Mouse (Mus musculus): ENCODE measurements around the gene Tifa. TPM values are rescaled to one million over a fixed set of nuclear protein-coding genes. Genes with fewer than 3 reads are reported as not detected.

The Tifa gene
- 86.0 TPM for polyA plus RNA-seq (2021)

DNA sequence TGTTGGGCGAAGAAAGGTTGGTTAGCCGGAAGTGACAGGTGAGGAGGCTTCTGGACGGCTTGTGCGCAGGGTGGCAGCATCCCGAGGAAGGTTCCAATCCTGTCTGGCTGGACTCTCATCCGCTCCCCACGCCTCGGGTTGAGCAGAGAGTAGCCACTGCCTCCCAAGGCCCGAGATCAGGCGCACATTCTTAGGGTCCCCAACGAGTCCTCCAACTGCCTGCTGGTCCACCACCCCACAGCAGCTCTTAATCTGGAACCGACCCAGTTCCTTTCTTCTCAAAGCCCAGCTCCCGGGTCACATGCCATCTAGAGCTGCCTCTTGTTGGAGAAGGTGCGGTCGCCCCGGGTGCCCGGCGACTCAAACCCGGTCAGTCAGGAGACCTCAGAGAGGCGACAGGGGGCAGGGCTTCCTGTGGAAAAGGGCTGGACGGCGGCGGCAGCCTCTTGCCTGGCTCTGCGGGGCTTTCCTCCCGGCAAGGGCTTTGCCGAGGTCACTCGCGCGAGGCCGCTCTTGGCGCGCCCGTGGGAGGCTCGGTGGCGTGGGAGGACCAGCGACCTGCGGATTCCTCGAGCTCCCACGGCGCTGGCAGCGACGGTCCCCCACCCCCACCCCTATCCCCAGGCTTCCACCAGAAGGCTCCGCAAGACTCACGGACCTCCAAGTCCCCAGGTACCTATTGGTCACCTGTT lies at the start of gene Tifa:
Gene Tifa, plus strand, starts transcription at position 306 of the 692 bp plus-strand sequence.
- in situ Hi-C loops (cut with MboI; ENCODE audit: low pct_unique_long_range_greater_than_20kb) = loop anchor here (10.0 kb wide), 1 partner anchor 155 kb away; no protein-coding TSS in a partner anchor
- H3K27me3 ChIP-seq = no peaks in the 10 kb centered on the region
- no peak for TF ChIP-seq CTCF (IDR thresholded peaks at IDR 0.05)
- POLR2A ChIA-PET = interaction anchor here (1.0 to 2.8 kb wide), 5 partner anchors 9 to 44 kb away, joined by 3 to 12 read pairs (median 5); partner anchors contain the start of gene Alpk1
- ATAC-seq = peak; percentile 64
- no peak for DNase-seq (ENCODE audit: low read depth, low spot score)
- CTCF ChIA-PET = interaction anchor here (1.3 to 2.5 kb wide), 4 partner anchors 10 to 50 kb away, joined by 3 to 8 read pairs (median 4); partner anchors contain the start of gene Alpk1

DNA sequence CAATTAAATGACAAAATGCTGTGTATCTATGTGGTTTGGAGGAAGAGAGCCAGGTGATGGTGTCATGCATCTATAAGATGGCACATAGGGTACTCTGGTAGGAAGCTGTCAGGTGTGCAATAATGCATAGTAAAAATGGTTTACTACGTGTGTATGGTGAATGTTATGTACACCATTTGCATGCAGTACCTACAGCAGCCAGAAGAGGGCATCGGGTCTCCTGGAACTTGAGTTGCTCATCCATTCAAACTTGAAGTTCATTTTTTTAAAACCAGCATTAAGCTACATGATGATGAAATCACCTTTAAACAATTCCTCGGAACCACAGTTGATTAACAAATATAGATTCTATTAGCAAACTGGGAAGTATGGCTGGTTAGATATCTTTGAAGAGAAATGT lies 48.1 kb upstream of the Tifa start:
- CTCF ChIA-PET = interaction anchor here (0.9 to 3.2 kb wide), 10 partner anchors 9 to 169 kb away, joined by 3 to 16 read pairs (median 3); no protein-coding TSS in a partner anchor
- no peaks in the 10 kb centered on the region for H3K27me3 ChIP-seq
- ATAC-seq (no peak), DNase-seq (ENCODE audit: low read depth, low spot score) (no peak)
- POLR2A ChIA-PET = interaction anchor here (0.6 kb wide), 1 partner anchor 1472 kb away, joined by 3 read pairs; no protein-coding TSS in a partner anchor
- in situ Hi-C loops (cut with MboI; ENCODE audit: low pct_unique_long_range_greater_than_20kb) = no loop called here
- peak; percentile 78 for TF ChIP-seq CTCF (IDR thresholded peaks at IDR 0.05)

DNA sequence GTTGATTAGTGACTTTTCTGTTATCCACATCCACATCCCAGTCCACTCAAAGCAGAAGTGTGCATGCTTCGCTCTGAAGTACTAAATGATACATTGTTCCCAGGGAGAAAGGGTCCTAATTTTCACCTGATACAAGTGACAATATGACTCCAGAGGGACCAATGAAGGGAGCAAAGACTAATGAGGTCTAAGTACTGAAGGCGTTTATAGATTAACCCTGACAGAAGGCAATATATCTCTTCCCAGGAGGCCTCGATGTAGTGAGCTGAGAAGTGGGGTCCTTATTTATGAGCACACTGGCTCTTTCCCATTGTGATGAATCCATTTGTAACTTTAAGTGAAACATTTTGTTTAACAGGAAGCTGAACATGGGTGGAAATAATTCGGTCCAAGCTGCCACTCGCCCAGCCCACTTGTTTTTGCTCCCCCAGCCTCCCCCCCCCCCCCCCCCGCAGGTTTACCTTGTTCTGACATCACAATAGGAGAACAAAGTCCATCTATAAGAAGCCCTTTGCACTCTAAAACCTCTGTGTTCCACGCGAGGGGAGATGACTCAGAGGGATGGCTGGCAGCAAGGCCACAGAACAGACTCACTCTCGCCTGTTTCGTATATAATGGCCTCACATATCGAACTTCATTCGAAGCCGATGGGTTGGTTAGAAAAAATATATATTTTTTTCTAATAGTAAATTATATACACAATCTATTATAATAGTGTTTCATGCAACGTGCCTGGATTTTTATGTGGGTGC lies 45.8 kb upstream of the Tifa start:
- ATAC-seq (no peak), DNase-seq (ENCODE audit: low read depth, low spot score) (no peak)
- POLR2A ChIA-PET = no interaction called here
- no peak for TF ChIP-seq CTCF (IDR thresholded peaks at IDR 0.05)
- in situ Hi-C loops (cut with MboI; ENCODE audit: low pct_unique_long_range_greater_than_20kb) = no loop called here
- no peaks in the 10 kb centered on the region for H3K27me3 ChIP-seq
- CTCF ChIA-PET = interaction anchor here (3.2 kb wide), 1 partner anchor 15 kb away, joined by 16 read pairs; no protein-coding TSS in a partner anchor

DNA sequence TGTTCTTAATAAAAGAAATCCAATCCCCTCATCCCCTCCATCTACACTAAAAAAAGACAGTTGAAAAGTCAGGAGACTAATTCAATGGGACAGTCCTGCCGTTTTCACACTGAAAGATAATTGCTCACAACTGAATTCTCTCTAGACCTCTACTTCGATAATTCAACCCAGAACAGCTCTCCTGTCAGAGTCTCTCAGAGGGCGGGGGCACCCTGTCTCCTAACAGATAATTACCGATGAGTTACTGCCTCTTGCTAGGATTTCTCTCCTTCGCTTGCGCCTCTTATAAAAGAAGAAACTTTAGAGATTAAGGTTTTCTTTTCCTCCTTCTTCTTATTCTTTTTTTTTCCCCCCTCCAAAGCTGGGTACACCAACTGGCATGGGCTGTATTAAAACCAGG lies 44.1 kb upstream of the Tifa start:
- in situ Hi-C loops (cut with MboI; ENCODE audit: low pct_unique_long_range_greater_than_20kb) = no loop called here
- ChIA-PET POLR2A (no interaction called here), CTCF (interaction anchor here (0.8 to 2.5 kb wide), 3 partner anchors 14 to 120 kb away, joined by 3 to 12 read pairs (median 3); no protein-coding TSS in a partner anchor)
- ATAC-seq = no peak
- no peak for TF ChIP-seq CTCF (IDR thresholded peaks at IDR 0.05)
- no peaks in the 10 kb centered on the region for H3K27me3 ChIP-seq
- no peak for DNase-seq (ENCODE audit: low read depth, low spot score)

DNA sequence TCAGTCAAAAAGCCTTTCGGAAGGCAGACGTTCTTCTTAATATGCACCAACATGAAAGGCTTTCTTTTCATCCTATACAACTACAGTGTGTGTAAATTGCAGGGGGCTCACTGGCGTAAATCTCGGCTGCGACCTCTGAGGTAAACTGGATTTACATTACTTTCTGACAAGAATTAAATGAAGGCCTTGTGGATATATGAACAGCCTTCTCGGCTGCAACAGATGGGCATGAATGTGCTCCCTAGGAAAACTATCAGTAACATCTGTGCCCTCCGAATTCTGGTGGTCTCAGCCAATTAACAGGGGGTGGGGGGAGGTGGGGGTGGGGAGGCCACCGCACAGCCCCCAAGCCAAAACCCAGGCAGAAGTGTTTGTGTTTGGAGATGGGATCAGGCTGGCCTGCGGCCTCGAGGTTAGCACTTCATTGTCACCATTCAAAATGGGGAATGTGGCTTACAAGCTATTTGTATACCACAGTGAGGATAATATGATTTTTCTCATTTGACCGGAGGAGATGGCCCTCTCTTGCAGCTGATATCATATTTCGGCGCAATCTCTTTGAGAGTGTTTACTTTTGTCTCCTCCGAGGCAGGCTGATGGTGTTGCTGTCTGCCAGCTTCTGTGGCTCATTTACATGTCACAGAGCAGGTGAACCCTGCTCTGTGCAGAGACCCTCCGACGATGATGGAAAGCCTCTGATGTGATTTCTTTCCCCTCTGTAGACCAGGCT lies 43.5 kb upstream of the Tifa start:
- H3K27me3 ChIP-seq = no peaks in the 10 kb centered on the region
- TF ChIP-seq CTCF (IDR thresholded peaks at IDR 0.05) = no peak
- in situ Hi-C loops (cut with MboI; ENCODE audit: low pct_unique_long_range_greater_than_20kb) = no loop called here
- ChIA-PET POLR2A (no interaction called here), CTCF (interaction anchor here (0.8 to 2.5 kb wide), 5 partner anchors 14 to 141 kb away, joined by 3 to 12 read pairs (median 3); no protein-coding TSS in a partner anchor)
- DNase-seq (ENCODE audit: low read depth, low spot score) (no peak), ATAC-seq (no peak)

DNA sequence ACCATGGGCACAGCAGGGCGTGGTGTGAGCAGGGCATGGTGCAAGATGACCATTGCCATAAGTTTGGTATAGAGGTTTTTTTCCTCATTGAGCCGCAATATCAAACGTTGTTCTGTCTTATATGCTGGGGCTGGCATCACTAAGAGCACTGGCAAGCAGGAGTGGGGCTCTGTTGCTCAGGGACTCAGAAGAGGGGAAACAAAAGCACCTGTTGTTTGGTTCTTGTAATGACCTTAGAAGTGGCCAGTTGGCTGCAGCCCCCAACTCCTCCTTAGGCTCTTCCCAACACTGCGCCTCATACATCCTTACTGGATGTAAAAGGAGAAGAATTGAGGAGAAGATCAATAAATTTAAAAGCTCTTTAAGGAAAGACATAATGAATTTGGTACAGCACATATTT lies 41.0 kb upstream of the Tifa start:
- no peak for TF ChIP-seq CTCF (IDR thresholded peaks at IDR 0.05)
- ChIA-PET CTCF (interaction anchor here (1.6 to 2.4 kb wide), 2 partner anchors 10 to 114 kb away, joined by 3 to 19 read pairs; no protein-coding TSS in a partner anchor), POLR2A (interaction anchor here (1.2 kb wide), 1 partner anchor 11 kb away, joined by 3 read pairs; no protein-coding TSS in a partner anchor)
- no peaks in the 10 kb centered on the region for H3K27me3 ChIP-seq
- DNase-seq (ENCODE audit: low read depth, low spot score) = no peak
- in situ Hi-C loops (cut with MboI; ENCODE audit: low pct_unique_long_range_greater_than_20kb) = no loop called here
- ATAC-seq = no peak

DNA sequence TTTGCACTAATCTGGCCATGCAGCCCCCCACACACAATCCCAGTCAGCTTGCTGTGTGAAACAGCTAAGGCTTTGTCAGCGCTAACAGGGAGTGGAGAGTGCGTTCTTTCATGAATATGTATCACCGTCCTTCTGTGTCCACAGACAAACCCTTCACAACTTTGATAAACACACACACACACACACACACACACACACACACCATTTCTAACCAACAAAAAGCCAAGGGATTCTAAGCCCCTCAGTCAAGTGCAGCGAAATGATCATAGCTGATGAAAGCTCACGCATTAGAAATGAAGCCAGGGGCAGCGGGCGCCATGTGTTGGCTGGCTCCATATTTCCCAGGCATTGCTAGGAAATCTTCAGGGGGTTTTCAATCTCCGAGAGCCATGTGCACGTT lies 40.3 kb upstream of the Tifa start:
- in situ Hi-C loops (cut with MboI; ENCODE audit: low pct_unique_long_range_greater_than_20kb) = no loop called here
- DNase-seq (ENCODE audit: low read depth, low spot score) = no peak
- POLR2A ChIA-PET = interaction anchor here (1.2 kb wide), 1 partner anchor 10 kb away, joined by 3 read pairs; no protein-coding TSS in a partner anchor
- CTCF ChIA-PET = interaction anchor here (1.4 to 2.4 kb wide), 3 partner anchors 8 to 13 kb away, joined by 3 to 19 read pairs (median 4); no protein-coding TSS in a partner anchor
- no peaks in the 10 kb centered on the region for H3K27me3 ChIP-seq
- no peak for ATAC-seq
- TF ChIP-seq CTCF (IDR thresholded peaks at IDR 0.05) = no peak

DNA sequence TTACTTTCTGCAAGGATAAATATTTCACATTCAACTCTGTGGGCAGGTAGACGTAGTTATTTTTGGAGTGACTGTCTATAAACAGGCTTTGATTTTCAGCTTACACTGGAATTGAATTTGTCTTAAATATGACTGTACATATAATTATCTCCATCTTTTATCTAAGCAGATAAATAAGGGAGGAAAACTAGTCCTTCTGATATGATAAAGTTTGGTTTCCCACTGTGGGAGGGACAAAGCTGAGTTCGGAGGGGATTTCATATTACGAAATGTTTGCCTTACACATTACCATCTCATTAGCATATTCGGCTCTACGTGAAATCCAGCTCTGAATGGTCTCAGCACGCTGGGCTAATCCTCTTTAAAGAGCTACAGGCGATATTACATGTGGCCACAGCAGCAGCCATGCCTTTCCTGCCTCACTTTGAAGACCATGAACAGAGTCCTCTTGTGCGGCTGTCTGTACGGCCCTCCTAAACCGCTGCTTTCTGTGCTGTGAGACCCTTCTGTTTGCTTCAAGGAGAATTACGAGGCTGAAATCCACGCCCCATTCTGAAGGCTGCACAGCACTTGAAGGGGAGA lies 39.5 kb upstream of the Tifa start:
- ATAC-seq (no peak), DNase-seq (ENCODE audit: low read depth, low spot score) (no peak)
- H3K27me3 ChIP-seq = no peaks in the 10 kb centered on the region
- in situ Hi-C loops (cut with MboI; ENCODE audit: low pct_unique_long_range_greater_than_20kb) = loop anchor here (5.0 to 10.0 kb wide), 2 partner anchors 128 to 305 kb away; no protein-coding TSS in a partner anchor
- ChIA-PET POLR2A (interaction anchor here (0.6 to 1.2 kb wide), 2 partner anchors 9 to 1516 kb away, joined by 3 read pairs; no protein-coding TSS in a partner anchor), CTCF (interaction anchor here (1.0 to 2.4 kb wide), 4 partner anchors 9 to 155 kb away, joined by 3 to 19 read pairs (median 4); no protein-coding TSS in a partner anchor)
- TF ChIP-seq CTCF (IDR thresholded peaks at IDR 0.05) = no peak

DNA sequence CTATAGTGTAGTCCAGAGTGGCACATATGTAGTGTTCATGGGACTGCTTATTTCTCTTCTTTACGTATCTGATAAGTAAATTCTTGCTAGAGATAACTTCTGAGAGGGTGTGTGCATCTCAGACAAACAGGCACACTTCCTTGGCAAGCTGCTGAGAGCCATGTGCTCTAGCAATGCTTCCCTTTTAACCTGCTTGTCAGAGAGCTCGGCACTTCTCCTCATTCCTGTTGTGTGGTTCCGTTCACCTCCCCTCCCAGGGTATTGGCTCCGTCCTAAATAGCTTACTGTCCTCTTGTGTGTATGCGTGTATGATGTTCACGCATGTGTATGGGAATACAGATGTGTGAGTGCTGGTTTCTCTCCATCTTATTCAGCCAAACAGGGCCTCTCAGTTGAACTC lies 33.1 kb upstream of the Tifa start:
- CTCF ChIA-PET = interaction anchor here (1.3 to 8.9 kb wide), 5 partner anchors 52 to 192 kb away, joined by 3 to 47 read pairs (median 5); partner anchors contain the start of gene Neurog2
- DNase-seq (ENCODE audit: low read depth, low spot score) (no peak), ATAC-seq (no peak)
- no peak for TF ChIP-seq CTCF (IDR thresholded peaks at IDR 0.05)
- in situ Hi-C loops (cut with MboI; ENCODE audit: low pct_unique_long_range_greater_than_20kb) = loop anchor here (5.0 to 10.0 kb wide), 2 partner anchors 189 to 312 kb away; no protein-coding TSS in a partner anchor
- no peaks in the 10 kb centered on the region for H3K27me3 ChIP-seq
- POLR2A ChIA-PET = interaction anchor here (0.5 to 0.6 kb wide), 2 partner anchors 129 to 232 kb away, joined by 3 read pairs; no protein-coding TSS in a partner anchor
